Mouse (Mus musculus) testis, postnatal 14 days (tissue): ENCODE results near the gene Nufip1.
"Not testable (repeated sequence)": the region's sequence is repeated elsewhere in the genome, so short reads cannot be mapped to it uniquely, and the experiment has no call there.

Experiments used
- DNase-seq: peaks from one replicate; pipeline ENCODE4 v3.0.0; 2021; ENCODE audit warnings: low spot score

Nufip1 gene

GRCm38 (mm10) chr14:76145248-76145647, 34.6 kb downstream of the Nufip1 start:
- DNase-seq: no peak

DNA sequence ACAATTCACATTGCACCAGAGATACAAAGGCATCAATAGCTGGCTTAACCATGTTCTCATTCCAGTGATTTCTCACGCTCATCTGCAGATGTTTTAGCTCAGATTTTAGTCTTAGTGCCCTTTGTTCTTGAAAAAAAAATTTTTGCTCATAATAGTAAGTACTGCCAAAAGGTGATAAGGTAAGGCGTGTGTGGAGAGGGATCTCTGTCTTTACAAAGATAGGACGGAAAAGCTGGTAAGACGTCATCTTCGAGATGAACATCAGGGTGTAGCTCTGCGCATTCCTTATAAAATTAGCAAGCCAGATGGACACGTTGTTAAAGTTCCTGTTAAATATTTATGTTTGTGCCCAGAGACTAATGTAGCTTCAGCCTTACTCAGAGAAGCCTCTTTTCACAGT, 35.2 kb downstream of the Nufip1 start:
- no peak for DNase-seq

DNA sequence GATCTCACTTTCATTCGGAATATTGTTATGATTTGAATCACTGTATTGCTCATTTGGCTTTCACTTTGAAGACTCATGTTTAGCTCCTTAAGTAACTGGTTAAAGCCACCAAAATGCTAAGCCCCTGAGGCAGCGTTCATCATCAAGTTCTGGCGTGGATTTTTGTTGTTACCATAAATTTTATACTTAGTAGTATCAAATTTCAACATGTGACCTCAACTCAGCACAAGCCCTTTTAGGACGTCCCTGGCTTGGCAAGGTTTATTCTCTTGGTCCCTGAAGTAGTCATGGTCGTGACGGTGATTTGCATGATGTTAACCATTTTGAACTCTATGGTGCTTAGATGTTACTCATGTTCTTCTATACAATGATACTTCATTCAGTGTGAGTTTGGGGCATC, 36.4 kb downstream of the Nufip1 start:
- DNase-seq: no peak

DNA sequence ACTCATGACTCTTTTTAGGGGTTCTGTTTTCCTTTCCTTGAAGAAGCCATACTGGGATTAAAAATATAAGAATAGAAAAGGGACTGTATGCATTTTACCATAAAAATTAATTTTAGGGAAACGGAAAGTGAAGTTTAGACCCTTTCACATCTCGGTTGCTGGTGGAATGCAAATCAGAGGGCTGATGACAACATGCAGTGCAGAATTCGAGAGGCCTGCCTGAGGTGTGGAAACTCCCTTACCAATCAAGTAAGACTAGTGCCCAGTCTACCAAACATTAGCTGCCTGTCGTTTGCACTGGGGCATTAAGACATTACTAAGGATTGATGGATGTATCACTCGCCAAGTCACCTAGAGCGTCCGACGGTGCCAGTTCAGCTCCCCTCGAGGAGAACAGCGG, 37.6 kb downstream of the Nufip1 start:
- DNase-seq: no peak

- peak; percentile 83 for DNase-seq
Measured at GRCm38 (mm10) chr14:76149531-76150179, 39.0 kb downstream of the Nufip1 start.

- no peak for DNase-seq
Measured at GRCm38 (mm10) chr14:76150499-76150898, 39.8 kb downstream of the Nufip1 start.

- no peak for DNase-seq
Measured at GRCm38 (mm10) chr14:76151011-76151410, 40.3 kb downstream of the Nufip1 start.

GRCm38 (mm10) chr14:76151820-76152161, 41.1 kb downstream of the Nufip1 start:
- no peak for DNase-seq

DNA sequence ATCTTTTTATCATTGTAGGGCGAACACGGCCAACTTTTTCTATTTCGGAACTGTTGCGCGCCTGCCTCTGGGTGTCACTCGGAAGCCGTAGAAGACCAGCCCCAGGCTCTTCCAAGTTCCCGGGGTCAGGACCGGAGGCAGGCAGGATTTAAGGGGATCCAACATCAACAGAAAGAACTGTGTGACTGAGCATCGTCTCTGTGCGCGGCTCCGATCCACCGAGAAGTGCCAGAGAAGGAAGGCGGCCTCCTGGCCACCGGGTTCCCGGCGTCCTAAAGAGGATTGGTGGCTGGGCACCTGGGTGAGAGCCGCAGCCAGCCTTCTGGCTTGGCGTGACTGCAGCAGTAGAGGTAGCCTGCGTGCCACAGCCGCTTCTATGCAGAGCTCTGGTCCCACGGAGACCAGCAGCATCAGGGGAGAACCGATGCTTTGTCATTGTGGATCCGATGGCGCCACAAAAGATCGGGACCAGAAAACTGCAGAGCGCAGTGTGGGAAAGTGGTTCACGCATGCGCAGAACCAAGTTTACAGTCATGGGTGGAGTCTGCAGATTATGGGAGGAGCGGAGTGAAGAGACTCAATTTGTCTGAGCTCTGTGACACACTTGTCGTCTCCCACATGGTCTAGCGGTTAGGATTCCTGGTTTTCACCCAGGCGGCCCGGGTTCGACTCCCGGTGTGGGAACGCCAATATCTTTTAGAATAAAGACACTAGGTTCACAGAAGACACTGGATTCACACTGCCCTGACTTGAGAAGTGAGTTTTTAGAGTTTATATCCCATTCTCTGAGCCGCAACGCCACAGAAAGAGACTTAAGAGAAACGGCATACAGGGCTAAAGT, 41.7 kb downstream of the Nufip1 start:
- DNase-seq: peak; percentile 85

- no peak for DNase-seq
Measured at GRCm38 (mm10) chr14:76153003-76153675, 42.4 kb downstream of the Nufip1 start.

- DNase-seq: no peak
Measured at GRCm38 (mm10) chr14:76153828-76154227, 43.1 kb downstream of the Nufip1 start.

GRCm38 (mm10) chr14:76158192-76158785, 47.6 kb downstream of the Nufip1 start:
- DNase-seq: peak; percentile 29

DNA sequence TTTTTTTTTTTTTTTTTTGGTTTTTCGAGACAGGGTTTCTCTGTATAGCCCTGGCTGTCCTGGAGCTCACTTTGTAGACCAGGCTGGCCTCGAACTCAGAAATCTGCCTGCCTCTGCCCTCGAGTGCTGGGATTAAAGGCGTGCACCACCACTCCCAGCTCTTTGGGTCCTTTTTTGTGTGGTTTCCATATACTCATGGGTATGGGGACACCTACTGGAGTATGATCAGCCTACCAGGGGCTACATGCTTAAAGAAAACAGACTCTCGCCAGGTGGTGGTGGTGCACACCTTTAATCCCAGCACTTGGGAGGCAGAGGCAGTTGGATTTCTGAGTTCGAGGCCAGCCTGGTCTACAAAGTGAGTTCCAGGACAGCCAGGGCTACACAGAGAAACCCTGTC, 49.9 kb downstream of the Nufip1 start:
- DNase-seq: not testable (repeated sequence)

- no peak for DNase-seq
Measured at GRCm38 (mm10) chr14:76164236-76164635, 53.5 kb downstream of the Nufip1 start.

DNA sequence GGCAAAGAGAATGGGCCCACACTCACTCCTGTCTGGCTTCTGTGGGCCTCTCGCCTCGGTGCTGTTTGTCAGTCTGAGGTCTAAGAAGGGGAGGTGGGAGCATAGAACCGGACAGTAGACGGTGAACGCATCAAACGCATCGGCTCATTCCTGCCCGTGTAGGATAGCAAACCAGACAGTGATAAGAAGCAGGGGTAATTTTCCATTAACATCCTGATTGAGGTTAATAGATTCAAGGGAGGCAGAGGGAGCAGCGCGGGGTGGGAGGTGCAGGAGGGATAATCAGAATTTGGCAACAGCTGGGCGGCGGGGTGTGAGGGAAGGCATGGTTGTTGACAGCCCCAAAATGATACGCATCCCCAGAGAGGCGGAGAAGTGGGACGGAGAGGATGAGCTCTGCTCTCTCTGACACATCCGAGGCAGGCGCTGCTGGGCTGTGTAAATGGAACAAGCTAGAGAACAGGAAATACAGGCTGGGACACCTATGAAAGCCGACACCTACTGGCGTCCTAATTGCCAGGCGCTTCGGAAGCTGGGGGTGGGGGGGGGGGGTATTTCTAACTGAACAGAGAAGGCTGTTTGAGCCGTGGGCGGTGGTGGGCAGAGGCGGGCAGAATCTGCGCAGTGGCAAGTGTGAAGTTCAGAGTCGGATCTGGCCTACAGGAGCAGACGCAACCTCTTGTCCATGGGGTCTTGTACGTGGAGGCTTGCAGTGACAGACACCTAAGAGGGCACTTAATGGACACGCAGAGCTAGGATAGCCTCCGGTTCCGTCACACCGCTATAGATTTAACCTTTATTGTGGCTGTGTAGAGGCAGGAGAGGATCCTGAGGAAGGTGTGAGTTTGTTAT, 54.4 kb downstream of the Nufip1 start:
- no peak for DNase-seq

DNA sequence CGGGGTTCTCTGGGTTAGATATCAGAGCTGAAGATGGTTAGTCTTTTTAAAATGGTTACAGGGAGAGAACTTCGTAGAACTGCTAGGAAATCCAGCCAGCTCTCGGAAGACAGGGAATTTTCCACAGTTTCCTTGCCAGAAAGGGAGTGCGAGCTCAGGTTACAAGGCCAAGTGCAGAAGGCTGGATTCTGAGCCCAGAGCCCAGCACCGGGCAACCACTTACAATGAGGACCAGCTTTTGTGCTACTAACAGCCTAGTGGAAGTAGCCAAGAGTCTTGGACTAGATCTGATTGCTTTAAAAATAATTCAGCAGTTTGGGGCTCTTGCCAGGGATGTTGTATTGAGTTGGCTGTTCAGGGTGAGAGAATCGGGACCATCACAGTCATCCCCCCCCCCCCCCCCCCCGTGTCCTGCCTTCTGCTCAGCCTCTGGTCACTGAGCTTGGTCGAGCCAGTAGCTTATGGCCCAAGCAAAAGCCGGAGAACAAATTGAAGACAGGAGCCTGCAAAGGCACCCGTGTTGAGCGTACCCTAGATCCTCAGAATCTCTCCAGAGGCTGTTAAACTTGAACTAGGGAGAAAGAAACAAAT, 59.3 kb downstream of the Nufip1 start:
- peak; percentile 44 for DNase-seq

DNA sequence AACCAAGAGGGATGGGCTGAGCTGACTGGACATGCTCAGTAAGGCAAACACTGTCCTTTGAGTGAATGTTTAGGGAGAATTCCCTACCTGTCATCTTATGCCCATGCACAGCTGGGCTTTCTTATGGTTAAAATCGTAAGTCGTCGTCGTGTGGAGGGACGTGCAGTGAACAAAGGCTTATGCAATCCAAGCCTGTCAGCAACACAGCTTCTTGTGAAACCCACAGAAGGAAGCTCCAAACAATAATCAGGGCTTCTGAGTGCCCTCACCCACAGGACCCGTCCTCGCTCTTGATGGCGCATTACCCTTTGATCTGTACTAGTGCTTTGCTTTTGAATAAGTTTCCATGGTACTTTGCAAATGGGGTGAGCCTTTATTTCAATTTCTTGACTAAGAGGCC, 60.6 kb downstream of the Nufip1 start:
- DNase-seq: no peak

- DNase-seq: no peak
Measured at GRCm38 (mm10) chr14:76174328-76174727, 63.6 kb downstream of the Nufip1 start.

GRCm38 (mm10) chr14:76175808-76176207, 65.1 kb downstream of the Nufip1 start:
- DNase-seq: no peak

DNA sequence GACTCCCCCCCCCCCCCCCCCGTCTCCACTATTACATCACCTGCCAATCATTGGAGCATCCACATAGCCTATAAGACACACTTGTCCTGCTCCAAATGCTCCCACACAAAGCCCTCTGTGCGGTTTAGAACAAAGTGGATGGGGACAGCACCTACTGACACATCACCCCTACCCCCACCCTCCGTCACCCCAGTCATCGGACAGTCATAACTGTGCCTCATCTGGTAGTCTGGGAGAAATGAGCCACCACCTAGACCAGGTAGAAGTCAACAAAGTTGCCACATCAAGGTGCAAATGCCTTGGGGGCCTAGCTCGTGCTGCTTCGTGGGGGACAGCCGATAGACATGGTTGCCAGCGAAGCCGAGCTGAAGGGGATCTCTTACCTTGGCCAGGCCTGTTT, 66.5 kb downstream of the Nufip1 start:
- no peak for DNase-seq

DNA sequence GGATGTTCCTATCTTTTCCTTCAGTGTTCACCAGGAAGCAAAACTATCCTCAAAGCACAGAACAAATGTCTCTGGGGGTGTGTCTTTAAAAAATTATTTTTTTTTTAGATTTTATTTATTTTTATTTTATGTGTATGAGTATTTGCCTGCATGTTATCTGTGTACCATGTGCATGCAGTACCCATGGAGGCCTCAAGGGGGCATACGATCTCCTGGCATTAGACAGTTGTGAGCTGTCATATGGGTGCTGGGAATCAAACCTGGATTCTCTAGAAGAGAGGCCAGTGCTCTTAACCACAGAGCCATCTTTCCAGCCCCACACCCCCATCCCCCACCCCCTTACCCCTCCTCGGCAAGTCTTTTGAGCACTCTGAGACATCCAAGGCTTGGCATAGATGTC, 67.8 kb downstream of the Nufip1 start:
- peak; percentile 25 for DNase-seq
